Mouse (Mus musculus) stomach, embryonic 15.5 days (tissue): Measurements from ENCODE around the gene Cep295. TPM values are rescaled to one million over a fixed set of nuclear protein-coding genes. Genes with fewer than 3 reads are reported as not detected.
"Not testable (repeated sequence)": the region's sequence is repeated elsewhere in the genome, so short reads cannot be mapped to it uniquely, and the experiment has no call there.

Experiments used
- ATAC-seq: fragments of 200-750 bp; cut with Nextera tagmentation; 2 replicates; pipeline ENCODE4 v1.8.0; 2017; ENCODE audit warnings: low read depth, moderate number of reproducible peaks, moderate TSS enrichment; ENCODE audit not compliant: insufficient read depth, low FRiP score
- H3K27ac ChIP-seq: fragments of 300-500 bp; sonication (generic); 2 replicates; pipeline ENCODE4 v1.5.1; 2015; ENCODE audit warnings: mild to moderate bottlenecking, inconsistent platforms
- H3K27me3 ChIP-seq: fragments of 300-500 bp; sonication (generic); replicated peaks from 2 replicates; pipeline ENCODE4 v1.6.1; 2015; ENCODE audit warnings: inconsistent platforms
- H3K36me3 ChIP-seq: fragments of 300-500 bp; sonication (generic); 2 replicates; pipeline ENCODE4 v1.6.1; 2015; ENCODE audit warnings: inconsistent platforms
- H3K4me1 ChIP-seq: fragments of 300-500 bp; sonication (generic); 2 replicates; pipeline ENCODE4 v1.6.1; 2015; ENCODE audit warnings: inconsistent platforms
- H3K4me2 ChIP-seq: fragments of 300-500 bp; sonication (generic); 2 replicates; pipeline ENCODE4 v1.6.1; 2015; ENCODE audit warnings: mild to moderate bottlenecking, inconsistent platforms
- H3K4me3 ChIP-seq: fragments of 300-500 bp; sonication (generic); replicated peaks from 2 replicates; pipeline ENCODE4 v1.5.1; 2015; ENCODE audit warnings: inconsistent platforms
- H3K9ac ChIP-seq: fragments of 300-500 bp; sonication (generic); 2 replicates; pipeline ENCODE4 v1.6.1; 2015; ENCODE audit warnings: inconsistent platforms
- H3K9me3 ChIP-seq: fragments of 300-500 bp; sonication (generic); 2 replicates; pipeline ENCODE4 v1.6.1; 2016; ENCODE audit warnings: inconsistent platforms
- WGBS: fragments of 180-500 bp; shearing (Covaris S2); methylation state at CpG from one replicate; pipeline ENCODE4 v1.1.7; 2015; 5-methylcytosine and 5-hydroxymethylcytosine counted together
- polyA plus RNA-seq: library from polyadenylated mRNA; unstranded; fragments of >200 nt; fragmentation: Nextera tagmentation; extraction: Ambion mirVana; gene quantifications from 2 replicates; pipeline ENCODE4 v1.2.1, GENCODE M21; 2015

The Cep295 gene
- polyA plus RNA-seq, 1 experiment from 2014 or later, result 14.2 TPM

DNA sequence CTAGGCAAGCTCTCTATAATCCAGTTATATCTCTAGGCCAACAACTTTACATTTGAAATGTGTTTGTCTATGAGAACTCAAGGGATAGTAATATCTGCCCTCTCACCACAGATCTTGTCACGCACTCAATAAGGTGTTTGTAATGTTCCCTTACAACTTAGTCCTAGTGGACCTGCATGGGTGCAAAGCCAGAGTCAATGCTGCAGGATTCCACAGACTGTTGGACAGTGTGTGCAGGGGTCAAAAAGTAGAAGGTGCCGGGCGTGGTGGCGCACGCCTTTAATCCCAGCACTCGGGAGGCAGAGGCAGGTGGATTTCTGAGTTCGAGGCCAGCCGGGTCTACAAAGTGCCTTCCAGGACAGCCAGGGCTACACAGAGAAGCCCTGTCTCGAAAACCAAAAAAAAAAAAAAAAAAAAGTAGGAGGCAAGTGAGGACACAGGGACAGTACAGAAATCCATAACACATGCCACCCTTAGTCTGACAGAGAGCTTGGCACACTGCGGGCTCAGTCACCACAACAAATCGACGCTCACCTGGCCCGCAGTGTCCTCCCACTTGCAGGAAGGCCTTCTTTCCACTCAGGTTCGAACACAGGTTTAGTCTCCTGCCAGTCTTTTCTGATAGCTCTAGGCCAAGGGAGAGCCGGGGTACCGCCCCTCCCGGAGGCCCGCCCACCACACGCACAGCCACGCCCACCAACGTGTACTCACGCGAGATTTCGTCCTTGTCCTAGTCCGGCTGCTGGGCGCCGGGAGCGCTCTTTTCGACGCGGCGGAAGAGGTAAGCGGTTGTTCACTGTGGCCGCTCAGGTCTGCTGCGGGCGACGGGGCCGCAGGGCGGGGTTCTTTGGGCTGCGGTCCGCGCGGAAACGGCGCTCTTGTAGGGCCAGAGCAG lies 51.8 kb downstream of the Cep295 start, which contains the start of gene Taf1d:
Gene Taf1d, plus strand, starts transcription at position 712 of the 895 bp plus-strand sequence.
- Histone ChIP-seq H3K4me3 (peak within 1 kb of the TSS; percentile 84), H3K4me2 (peak within 1 kb of the TSS; percentile 54), H3K27ac (peak within 1 kb of the TSS; percentile 91), H3K36me3 (peaks cover 12% of the 10 kb centered on the region), H3K9me3 (no peaks in the 10 kb centered on the region), H3K9ac (peak within 1 kb of the TSS; percentile 90), H3K27me3 (no peaks in the 10 kb centered on the region), H3K4me1 (peaks cover 16% of the 10 kb centered on the region)
- ATAC-seq, result peak; percentile 96
- WGBS, result 11% methylated on average over 45 of the region's 45 CpGs

- Histone ChIP-seq H3K4me3 (no peak overlapping the region), H3K4me1 (peaks cover 8% of the 10 kb centered on the region), H3K27me3 (no peaks in the 10 kb centered on the region), H3K36me3 (peaks cover 3% of the 10 kb centered on the region; the same call in 1 of the 2 replicates), H3K9ac (no peak overlapping the region), H3K9me3 (no peaks in the 10 kb centered on the region), H3K27ac (no peak overlapping the region), H3K4me2 (no peak overlapping the region)
- 76% methylated on average over 2 of the region's 2 CpGs for WGBS
- no peak for ATAC-seq
Measured at GRCm38 (mm10) chr9:15302881-15303280, 54.7 kb downstream of the Cep295 start.

GRCm38 (mm10) chr9:15302006-15302405 lies 55.6 kb downstream of the Cep295 start:
- not testable (repeated sequence) for H3K27ac ChIP-seq, H3K4me2 ChIP-seq
- 75% methylated on average over 6 of the region's 6 CpGs for WGBS

DNA sequence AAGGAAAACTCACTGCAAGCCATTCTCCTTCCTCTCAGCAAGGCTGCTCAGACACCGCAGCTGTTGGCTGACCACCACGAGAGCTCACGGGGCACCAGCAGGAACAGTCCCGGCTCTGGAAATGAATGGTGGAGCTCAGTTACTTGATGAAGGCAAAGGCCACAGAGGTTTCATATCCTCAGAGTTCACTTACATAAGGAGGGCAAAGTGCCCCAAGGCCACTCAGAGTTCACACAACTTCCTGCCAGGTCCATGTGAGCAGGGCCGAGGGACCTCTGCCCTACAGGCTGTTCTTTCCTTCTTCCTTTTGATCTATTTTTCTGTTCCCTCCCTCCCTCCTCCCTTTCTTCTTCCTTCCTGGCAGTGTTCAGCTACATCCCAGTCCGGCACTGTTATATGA lies 56.2 kb downstream of the Cep295 start:
- H3K4me3 ChIP-seq, result no peak overlapping the region
- H3K27me3 ChIP-seq, result no peaks in the 10 kb centered on the region
- H3K27ac ChIP-seq, result peak overlapping the region; percentile 88
- no peak overlapping the region for H3K9ac ChIP-seq
- WGBS, result 18% methylated on average over 6 of the region's 6 CpGs
- peak overlapping the region; percentile 31; the same call in 1 of the 2 replicates for H3K4me2 ChIP-seq
- no peaks in the 10 kb centered on the region for H3K9me3 ChIP-seq
- no peaks in the 10 kb centered on the region for H3K36me3 ChIP-seq
- peak; percentile 6; the same call in 1 of the 2 replicates for ATAC-seq
- H3K4me1 ChIP-seq, result peaks cover 5% of the 10 kb centered on the region; the same call in 1 of the 2 replicates

More at GRCm38 (mm10) chr9:15302006-15302405, 55.6 kb downstream of the Cep295 start:
- not testable (repeated sequence) for H3K9me3 ChIP-seq, H3K27me3 ChIP-seq, H3K36me3 ChIP-seq, H3K4me3 ChIP-seq, ATAC-seq, H3K9ac ChIP-seq, H3K4me1 ChIP-seq

GRCm38 (mm10) chr9:15300056-15300455 lies 57.5 kb downstream of the Cep295 start:
- no peak for ATAC-seq
- Histone ChIP-seq H3K36me3 (no peaks in the 10 kb centered on the region), H3K4me3 (no peak overlapping the region), H3K27me3 (no peaks in the 10 kb centered on the region), H3K4me2 (no peak overlapping the region), H3K4me1 (peaks cover 5% of the 10 kb centered on the region; the same call in 1 of the 2 replicates), H3K9ac (no peak overlapping the region), H3K9me3 (no peaks in the 10 kb centered on the region), H3K27ac (no peak overlapping the region)
- WGBS, result 88% methylated on average over 5 of the region's 5 CpGs

- WGBS, result 22% methylated on average over 2 of the region's 2 CpGs
- peaks cover 5% of the 10 kb centered on the region; the same call in 1 of the 2 replicates for H3K4me1 ChIP-seq
- H3K4me2 ChIP-seq, result no peak overlapping the region
- ATAC-seq, result no peak
- no peaks in the 10 kb centered on the region for H3K9me3 ChIP-seq
- no peak overlapping the region for H3K9ac ChIP-seq
- no peaks in the 10 kb centered on the region for H3K27me3 ChIP-seq
- no peak overlapping the region for H3K27ac ChIP-seq
- no peaks in the 10 kb centered on the region for H3K36me3 ChIP-seq
- H3K4me3 ChIP-seq, result no peak overlapping the region
Measured at GRCm38 (mm10) chr9:15298451-15298850, 59.1 kb downstream of the Cep295 start.

- Histone ChIP-seq H3K9ac (no peak overlapping the region), H3K27me3 (no peaks in the 10 kb centered on the region), H3K4me1 (peaks cover 5% of the 10 kb centered on the region; the same call in 1 of the 2 replicates), H3K4me3 (no peak overlapping the region), H3K36me3 (no peaks in the 10 kb centered on the region), H3K4me2 (no peak overlapping the region), H3K9me3 (no peaks in the 10 kb centered on the region), H3K27ac (no peak overlapping the region)
- ATAC-seq, result no peak
- WGBS, result 83% methylated on average over 7 of the region's 7 CpGs
Measured at GRCm38 (mm10) chr9:15297112-15297511, 60.5 kb downstream of the Cep295 start.

DNA sequence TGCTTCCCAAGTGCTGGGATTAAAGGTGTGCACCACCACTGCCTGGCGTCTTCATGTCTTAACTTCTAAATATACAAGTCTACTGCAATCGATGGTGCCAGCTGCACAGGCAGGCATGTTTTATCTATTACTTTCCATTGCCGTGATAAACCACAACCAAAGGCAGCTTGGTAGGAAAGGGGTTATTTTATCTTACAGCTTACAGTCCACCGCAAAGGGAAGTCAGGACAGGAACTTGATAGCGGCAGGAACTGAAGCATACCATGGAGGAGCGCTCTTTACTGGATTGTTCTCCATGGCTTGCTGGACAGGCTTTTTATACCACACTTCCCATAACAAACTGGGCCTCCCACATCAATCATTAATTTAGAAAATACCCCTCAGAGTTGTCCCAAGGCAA lies 68.3 kb downstream of the Cep295 start:
- 78% methylated on average over 6 of the region's 6 CpGs for WGBS
- Histone ChIP-seq H3K9ac (no peak overlapping the region), H3K27me3 (no peaks in the 10 kb centered on the region), H3K9me3 (no peaks in the 10 kb centered on the region), H3K4me1 (no peaks in the 10 kb centered on the region), H3K27ac (no peak overlapping the region), H3K36me3 (no peaks in the 10 kb centered on the region), H3K4me3 (no peak overlapping the region), H3K4me2 (no peak overlapping the region)
- no peak for ATAC-seq

- WGBS, result 80% methylated on average over 3 of the region's 3 CpGs
- H3K36me3 ChIP-seq, result no peaks in the 10 kb centered on the region
- ATAC-seq, result no peak
- H3K4me3 ChIP-seq, result no peak overlapping the region
- no peak overlapping the region for H3K27ac ChIP-seq
- no peaks in the 10 kb centered on the region for H3K9me3 ChIP-seq
- H3K27me3 ChIP-seq, result no peaks in the 10 kb centered on the region
- no peaks in the 10 kb centered on the region for H3K4me1 ChIP-seq
- no peak overlapping the region for H3K4me2 ChIP-seq
- H3K9ac ChIP-seq, result no peak overlapping the region
Measured at GRCm38 (mm10) chr9:15288402-15288801, 69.2 kb downstream of the Cep295 start.

DNA sequence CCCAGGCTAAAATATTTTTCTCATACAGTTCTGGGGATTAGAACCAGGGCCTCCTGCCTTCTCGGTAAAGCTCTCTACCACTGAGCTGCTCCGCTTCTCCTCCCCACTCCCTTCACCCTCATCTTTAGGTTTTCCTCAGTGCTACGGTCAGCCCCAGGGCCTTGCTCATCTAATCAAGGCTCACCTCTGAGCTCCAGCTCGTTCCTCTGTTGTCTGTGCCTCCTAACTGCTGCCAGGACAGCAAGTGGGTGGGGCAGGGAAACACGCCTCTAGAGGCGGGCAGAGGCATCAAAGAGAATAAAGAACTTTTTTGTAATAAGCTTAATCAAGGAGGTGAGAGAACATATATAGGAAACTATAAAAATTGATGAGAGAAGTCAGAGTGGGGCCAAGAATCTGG lies 69.7 kb downstream of the Cep295 start:
- Histone ChIP-seq H3K9me3 (no peaks in the 10 kb centered on the region), H3K4me1 (no peaks in the 10 kb centered on the region), H3K4me2 (no peak overlapping the region), H3K4me3 (no peak overlapping the region), H3K27ac (no peak overlapping the region), H3K36me3 (no peaks in the 10 kb centered on the region), H3K27me3 (no peaks in the 10 kb centered on the region), H3K9ac (no peak overlapping the region)
- ATAC-seq, result no peak
- 58% methylated on average over 6 of the region's 6 CpGs for WGBS

DNA sequence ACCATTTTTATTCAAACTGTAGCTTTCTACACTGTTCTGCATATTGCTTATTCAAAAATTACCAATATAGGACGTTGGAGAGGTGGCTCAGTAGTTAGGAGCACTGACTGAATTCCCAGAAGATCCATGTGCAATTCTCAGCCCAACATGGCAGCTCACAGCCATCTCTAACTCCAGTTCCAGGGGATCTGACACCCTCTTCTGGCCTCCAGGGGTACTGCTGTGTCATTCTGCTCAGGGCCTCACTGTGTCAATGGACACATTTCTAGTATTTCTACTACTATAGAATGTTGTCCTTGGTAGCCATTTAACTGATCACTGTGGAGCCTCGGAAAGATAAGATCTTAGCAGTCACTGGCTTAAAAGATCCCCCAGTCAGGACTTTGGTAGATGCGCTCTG lies 72.1 kb downstream of the Cep295 start:
- Histone ChIP-seq H3K9ac (no peak overlapping the region), H3K4me1 (peaks cover 6% of the 10 kb centered on the region), H3K9me3 (no peaks in the 10 kb centered on the region), H3K27me3 (no peaks in the 10 kb centered on the region), H3K4me3 (no peak overlapping the region), H3K27ac (no peak overlapping the region), H3K36me3 (no peaks in the 10 kb centered on the region), H3K4me2 (no peak overlapping the region)
- ATAC-seq, result no peak
- WGBS, result 62% methylated on average over 3 of the region's 3 CpGs

DNA sequence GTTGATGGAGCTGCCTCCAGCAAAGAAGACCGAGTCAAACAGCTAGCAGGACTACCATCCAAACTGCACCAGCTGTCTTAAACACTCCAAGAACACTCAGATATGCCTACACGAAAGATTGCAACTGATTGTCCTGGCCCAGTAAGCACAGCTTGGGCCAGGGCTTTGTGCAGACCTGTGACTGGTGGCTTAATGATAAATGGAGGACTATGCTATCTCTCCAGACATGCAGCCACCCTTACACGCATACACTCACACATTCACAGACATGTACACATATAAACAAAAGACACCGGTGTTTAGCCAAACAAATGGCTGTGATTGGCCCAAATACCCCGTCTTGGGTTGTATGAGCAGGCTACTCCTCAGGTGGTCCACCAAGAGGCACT lies 77.1 kb downstream of the Cep295 start:
- Histone ChIP-seq H3K36me3 (peaks cover 5% of the 10 kb centered on the region), H3K27ac (peak overlapping the region; percentile 48; the same call in 1 of the 2 replicates), H3K4me1 (peaks cover 7% of the 10 kb centered on the region), H3K4me3 (peak overlapping the region; percentile 95), H3K9ac (peak overlapping the region; percentile 23; the same call in 1 of the 2 replicates), H3K27me3 (no peaks in the 10 kb centered on the region), H3K4me2 (peak overlapping the region; percentile 73), H3K9me3 (no peaks in the 10 kb centered on the region)
- WGBS, result 50% methylated on average over 5 of the region's 5 CpGs
- ATAC-seq, result peak; percentile 15; the same call in 1 of the 2 replicates
